In the genomic region with DNA sequence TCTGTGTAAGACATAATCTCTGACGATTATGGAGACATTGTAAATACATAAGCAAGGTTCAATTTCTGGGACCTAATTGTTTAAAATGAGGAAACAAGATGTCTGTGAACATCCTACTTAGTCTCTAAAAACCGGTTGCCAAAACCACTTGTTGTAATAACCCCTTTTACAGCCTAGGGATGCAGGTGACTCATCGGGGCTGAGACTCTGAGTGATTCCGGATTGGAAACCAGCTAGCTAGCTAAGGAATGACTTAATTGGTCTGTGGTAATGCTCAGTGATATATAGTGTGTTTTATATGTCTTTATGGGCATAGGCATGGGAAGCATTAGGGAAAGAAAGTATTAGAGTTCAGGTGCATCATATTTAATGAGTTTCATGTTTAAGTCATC, we compare ENCODE assay signal across 8 mouse cellular contexts. TPM values are rescaled to one million over a fixed set of nuclear protein-coding genes. Genes with fewer than 3 reads are reported as not detected.
DNase-seq lines count a peak whose midpoint lies in the region; ATAC-seq and TF ChIP-seq lines count a peak whose summit lies in the region.

No protein-coding gene starts in this region.

- no peak overlapping the region for H3K27ac ChIP-seq in kidney, embryonic 16.5 days (ENCODE audit: low read length)
- no peak overlapping the region for H3K27ac ChIP-seq in heart, postnatal 0 days (ENCODE audit: low read depth)

- DNase-seq in kidney, adult 9 months, result no peak
- DNase-seq in brain, embryonic 14.5 days (ENCODE audit: low read depth), result peak; percentile 1
- DNase-seq in heart, postnatal 0 days (ENCODE audit: low spot score), result peak; percentile 44
- DNase-seq in lung, postnatal 25 days (ENCODE audit: low spot score), result peak; percentile 42
- no peak for DNase-seq in frontal cortex, postnatal 14 days (ENCODE audit: low spot score in 2 of 2)
- DNase-seq in cerebellum, adult 11-12 months, result no peak
- no peak for DNase-seq in gastrocnemius, postnatal 36 days

- no peaks in the 10 kb centered on the region for H3K27me3 ChIP-seq in kidney, embryonic 16.5 days (ENCODE audit: insufficient read depth, low read length)
- H3K27me3 ChIP-seq in heart, postnatal 0 days (ENCODE audit: control insufficient read depth, insufficient read depth, low read length), result no peaks in the 10 kb centered on the region

- TF ChIP-seq POLR2A in brain, embryonic 14.5 days (IDR thresholded peaks at IDR 0.05; ENCODE audit: borderline replicate concordance, extremely low read depth, insufficient read depth, insufficient read length, poor library complexity, severe bottlenecking), result no peak

- peak overlapping the region; percentile 94 for H3K4me3 ChIP-seq in kidney, embryonic 16.5 days (ENCODE audit: low read length)
- H3K4me3 ChIP-seq in heart, postnatal 0 days (ENCODE audit: low read depth, low read length), result peak overlapping the region; percentile 75

- no peak for ATAC-seq in kidney, embryonic 16.5 days (ENCODE audit: low FRiP score, low TSS enrichment)
- ATAC-seq in heart, postnatal 0 days (ENCODE audit: insufficient read depth, low read depth), result no peak

- no peak for TF ChIP-seq CTCF in brain, embryonic 14.5 days (IDR thresholded peaks at IDR 0.05; ENCODE audit: borderline replicate concordance, extremely low read depth, insufficient read depth, insufficient read length)
- TF ChIP-seq CTCF in heart, postnatal 0 days (IDR thresholded peaks at IDR 0.05; ENCODE audit: low read depth), result no peak

- 0 out of 2 replicates have a peak, but pooled peaks cover 2% of the 10 kb centered on the region for H3K9me3 ChIP-seq in kidney, embryonic 16.5 days (ENCODE audit: low read length)
- 0 out of 2 replicates have a peak, but pooled peaks cover 2% of the 10 kb centered on the region for H3K9me3 ChIP-seq in heart, postnatal 0 days (replicated peaks; ENCODE audit: control insufficient read depth, low read length)

- 0 out of 2 replicates have a peak overlapping the region, but pooled peaks have one; percentile 26 for H3K9ac ChIP-seq in kidney, embryonic 16.5 days (replicated peaks; ENCODE audit: low read length)
- peak overlapping the region; percentile 73; the same call in 1 of the 2 replicates for H3K9ac ChIP-seq in heart, postnatal 0 days (replicated peaks; ENCODE audit: low read depth, low read length)

- H3K36me3 ChIP-seq in kidney, embryonic 16.5 days (ENCODE audit: insufficient read depth, low read length), result no peaks in the 10 kb centered on the region
- peaks cover 5% of the 10 kb centered on the region for H3K36me3 ChIP-seq in heart, postnatal 0 days (replicated peaks; ENCODE audit: control insufficient read depth, insufficient read depth, low read length)

- TF ChIP-seq EP300 in heart, postnatal 0 days (IDR thresholded peaks at IDR 0.05; ENCODE audit: low read depth), result no peak

- peaks cover 7% of the 10 kb centered on the region for H3K4me1 ChIP-seq in kidney, embryonic 16.5 days (ENCODE audit: insufficient read depth, low read length)
- H3K4me1 ChIP-seq in heart, postnatal 0 days (ENCODE audit: control insufficient read depth, insufficient read depth), result peaks cover 22% of the 10 kb centered on the region

- H3K4me2 ChIP-seq in kidney, embryonic 16.5 days (replicated peaks; ENCODE audit: low read depth, low read length), result peak overlapping the region; percentile 86
- peak overlapping the region; percentile 61 for H3K4me2 ChIP-seq in heart, postnatal 0 days (ENCODE audit: low read depth, low read length)

- WGBS in kidney, embryonic 16.5 days, result 16% methylated on average over 4 of the region's 4 CpGs
- 11% methylated on average over 4 of the region's 4 CpGs for WGBS in heart, postnatal 0 days

- intact Hi-C loops in gastrocnemius, postnatal 36 days (cut with DNase I), result no loop called here

RNA-seq across cellular contexts. Expression of a gene that starts 1.4 kb away (rescaled TPM):
- 50.4 and 52.9 TPM in 2 replicates for polyA plus RNA-seq in kidney, embryonic 16.5 days (2015; fragmentation: Nextera tagmentation; extraction: Ambion mirVana)
- polyA plus RNA-seq in brain, embryonic 14.5 days (2012; rRNA removed), result 37.6 and 42.2 TPM in 2 replicates
- 19.4 and 20.8 TPM in 2 replicates for total RNA-seq in heart, postnatal 0 days (2014; rRNA removed; ENCODE audit: low replicate concordance)
- polyA plus RNA-seq in heart, postnatal 0 days (2015; fragmentation: Nextera tagmentation; extraction: Ambion mirVana), result 18.1 and 20.0 TPM in 2 replicates
- total RNA-seq in gastrocnemius, postnatal 36 days (2021), result 10 to 100 TPM; 11.5 to 14.0 TPM

RNA-seq across cellular contexts. Expression of a gene that starts 36.3 kb away (rescaled TPM):
- 400 and 420 TPM in 2 replicates for polyA plus RNA-seq in kidney, embryonic 16.5 days (2015; fragmentation: Nextera tagmentation; extraction: Ambion mirVana)
- polyA plus RNA-seq in brain, embryonic 14.5 days (2012; rRNA removed), result 257 and 258 TPM in 2 replicates
- 200 and 520 TPM in 2 replicates for total RNA-seq in heart, postnatal 0 days (2014; rRNA removed; ENCODE audit: low replicate concordance)
- 604 and 668 TPM in 2 replicates for polyA plus RNA-seq in heart, postnatal 0 days (2015; fragmentation: Nextera tagmentation; extraction: Ambion mirVana)
- 100 to 1,000 TPM; 167 to 194 TPM for total RNA-seq in gastrocnemius, postnatal 36 days (2021)

RNA-seq across cellular contexts. Expression of a gene that starts 37.9 kb away (rescaled TPM):
- 7.7 and 8.4 TPM in 2 replicates for polyA plus RNA-seq in kidney, embryonic 16.5 days (2015; fragmentation: Nextera tagmentation; extraction: Ambion mirVana)
- 7.9 and 8.6 TPM in 2 replicates for polyA plus RNA-seq in brain, embryonic 14.5 days (2012; rRNA removed)
- 4.6 and 7.6 TPM in 2 replicates for total RNA-seq in heart, postnatal 0 days (2014; rRNA removed; ENCODE audit: low replicate concordance)
- 4.5 and 5.0 TPM in 2 replicates for polyA plus RNA-seq in heart, postnatal 0 days (2015; fragmentation: Nextera tagmentation; extraction: Ambion mirVana)
- total RNA-seq in gastrocnemius, postnatal 36 days (2021), result 1 to 10 TPM in 1 of 2 experiments, under 1 TPM in 1; 0.99 to 3.0 TPM

Comparison
In these comparisons a context has a peak if more than half of its experiments do, and no peak if none do; other contexts are left out.
1. DNase-seq: peak in brain, embryonic 14.5 days (single experiment), heart, postnatal 0 days (single experiment) and lung, postnatal 25 days (single experiment); none in kidney, adult 9 months (single experiment), frontal cortex, postnatal 14 days (0 of 2), cerebellum, adult 11-12 months (single experiment) and gastrocnemius, postnatal 36 days (0 of 2).